Mouse (Mus musculus): ENCODE data around the gene Gm5152. TPM values are rescaled to one million over a fixed set of nuclear protein-coding genes. Genes with fewer than 3 reads are reported as not detected.

The Gm5152 gene
- not detected in 2 replicates for polyA plus RNA-seq (2012; rRNA removed; ENCODE audit: low replicate concordance)

DNA sequence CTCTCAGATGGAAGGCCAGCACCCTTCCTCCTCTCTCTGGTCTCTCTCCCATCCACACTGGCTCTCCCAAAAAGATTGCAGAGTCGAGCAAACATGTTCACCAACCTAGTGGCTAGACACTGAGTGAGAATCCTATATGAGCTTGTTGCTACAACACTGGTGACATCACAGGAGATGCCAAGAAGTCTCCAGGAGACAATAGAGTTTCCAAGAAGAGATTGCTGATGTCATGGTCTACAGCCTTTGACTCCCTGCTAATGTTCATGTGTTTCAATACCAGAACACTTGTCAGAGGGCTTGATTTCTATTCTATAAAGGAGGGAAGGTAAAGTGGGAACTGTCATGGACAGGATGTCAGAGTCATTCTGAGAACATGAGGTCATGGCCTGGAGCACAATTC is at the start of gene Gm5152:
Gene Gm5152, minus strand, starts transcription at position 101 of the 400 bp plus-strand sequence.

Measured in subcutaneous adipose tissue, adult 2 months (tissue).